Mouse (Mus musculus) heart, adult 2 months (tissue): ENCODE results near the gene Tenm4. TPM values are rescaled to one million over a fixed set of nuclear protein-coding genes. Genes with fewer than 3 reads are reported as not detected.

ENCODE experiments used
- DNase-seq, 2 experiments: peaks; one replicate each; pipeline ENCODE4 v3.0.0; 2021
- H3K27ac ChIP-seq: fragments of 200-600 bp; 2 replicates; pipeline ENCODE4 v1.8.1; 2022
- H3K27me3 ChIP-seq: fragments of 200-500 bp; 2 replicates; pipeline ENCODE4 v1.6.1; 2012; ENCODE audit warnings: mild to moderate bottlenecking, low read length, inconsistent platforms, mixed read lengths; ENCODE audit not compliant: control insufficient read depth, insufficient read depth
- H3K36me3 ChIP-seq: fragments of 200-500 bp; 2 replicates; pipeline ENCODE4 v1.6.1; 2012; ENCODE audit warnings: low read length, inconsistent platforms; ENCODE audit not compliant: control insufficient read depth, insufficient read depth
- H3K4me1 ChIP-seq: fragments of 200-500 bp; 2 replicates; pipeline ENCODE4 v1.6.1; 2011; ENCODE audit warnings: low read length; ENCODE audit not compliant: control insufficient read depth, insufficient read depth
- H3K4me3 ChIP-seq: fragments of 200-600 bp; 2 replicates; pipeline ENCODE4 v1.8.1; 2022
- H3K79me2 ChIP-seq: fragments of 200-500 bp; replicated peaks from 2 replicates; pipeline ENCODE4 v1.6.1; 2012; ENCODE audit warnings: mild to moderate bottlenecking, inconsistent platforms, low read length, moderate library complexity, mixed read lengths; ENCODE audit not compliant: control insufficient read depth, insufficient read depth
- H3K9ac ChIP-seq: fragments of 200-500 bp; 2 replicates; pipeline ENCODE4 v1.6.1; 2012; ENCODE audit warnings: low read depth, mild to moderate bottlenecking, control low read depth, inconsistent platforms, low read length, mixed read lengths
- CTCF ChIP-seq: fragments of 200-600 bp; IDR thresholded peaks from 2 replicates; pipeline ENCODE4 v1.8.1; 2022; ENCODE audit warnings: antibody characterized with exemption, mild to moderate bottlenecking, moderate library complexity
- EP300 ChIP-seq: fragments of 200-500 bp; IDR thresholded peaks from 2 replicates; pipeline ENCODE4 v1.6.1; 2011; ENCODE audit warnings: low read depth, low read length, control low read depth; ENCODE audit not compliant: insufficient read depth
- POLR2A ChIP-seq: fragments of 200-500 bp; IDR thresholded peaks from 2 replicates; pipeline ENCODE4 v1.6.1; 2011; ENCODE audit warnings: mild to moderate bottlenecking, low read depth, low read length, control low read depth; ENCODE audit not compliant: insufficient read depth
- WGBS: fragments of 180-500 bp; shearing (Covaris S2); methylation state at CpG from one replicate; pipeline ENCODE4 v1.1.7; 2018; 5-methylcytosine and 5-hydroxymethylcytosine counted together
- intact Hi-C: fragments of 180-260 bp; cut with DNase I; formaldehyde crosslinking; loops from one replicate; pipeline ENCODE4 v1.15.1; 2025
- polyA plus RNA-seq: library from polyadenylated mRNA; depleted of rRNA; stranded (reverse); fragments of >200 nt; gene quantifications from 2 replicates; pipeline ENCODE4 v1.2.3, GENCODE M21; 2012
- total RNA-seq, 2 experiments: library from RNA; stranded (reverse); gene quantifications; 2 replicates each; pipeline ENCODE4 v1.2.3; 2021

Gene Tenm4
- total and polyA plus RNA-seq, 3 experiments = 0.34 to 1.3 (median 0.74) TPM

DNA sequence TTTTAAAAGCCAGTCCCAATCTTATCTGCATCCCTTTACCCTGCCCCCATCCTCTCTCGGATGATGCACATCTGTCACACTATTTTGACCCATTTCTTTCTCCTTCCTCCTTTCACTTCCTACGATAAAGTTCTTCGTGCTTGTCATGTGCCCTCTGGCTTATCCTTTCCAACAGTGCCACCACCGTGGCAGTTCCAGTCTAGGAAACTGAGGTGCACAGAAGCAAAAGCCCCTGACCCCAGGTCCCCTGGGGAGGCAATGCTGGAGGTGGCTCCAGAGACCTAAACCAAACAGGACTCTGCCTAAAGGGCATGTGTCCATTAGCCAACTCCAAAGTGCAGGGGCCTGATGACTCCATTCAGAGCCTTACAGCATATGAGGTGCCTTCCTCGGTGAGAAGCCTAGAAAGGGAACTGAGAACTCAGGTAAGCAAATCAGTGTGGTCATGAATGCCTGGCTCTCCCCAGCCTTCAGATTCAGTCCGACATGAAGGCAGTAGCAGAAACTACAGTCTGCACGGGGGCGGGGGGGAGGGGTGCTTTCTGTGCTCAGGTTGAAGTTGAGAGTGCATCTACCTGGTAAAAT is 235.7 kb downstream of the Tenm4 start:
- Histone ChIP-seq H3K36me3 (no peaks in the 10 kb centered on the region), H3K27me3 (no peaks in the 10 kb centered on the region), H3K79me2 (no peaks in the 10 kb centered on the region), H3K4me3 (no peak overlapping the region), H3K9ac (no peak overlapping the region), H3K4me1 (no peaks in the 10 kb centered on the region), H3K27ac (no peak overlapping the region)
- intact Hi-C loops = no loop called here
- DNase-seq = no peak
- TF ChIP-seq CTCF (no peak), POLR2A (no peak), EP300 (no peak)
- 62% methylated on average over 8 of the region's 8 CpGs for WGBS

DNA sequence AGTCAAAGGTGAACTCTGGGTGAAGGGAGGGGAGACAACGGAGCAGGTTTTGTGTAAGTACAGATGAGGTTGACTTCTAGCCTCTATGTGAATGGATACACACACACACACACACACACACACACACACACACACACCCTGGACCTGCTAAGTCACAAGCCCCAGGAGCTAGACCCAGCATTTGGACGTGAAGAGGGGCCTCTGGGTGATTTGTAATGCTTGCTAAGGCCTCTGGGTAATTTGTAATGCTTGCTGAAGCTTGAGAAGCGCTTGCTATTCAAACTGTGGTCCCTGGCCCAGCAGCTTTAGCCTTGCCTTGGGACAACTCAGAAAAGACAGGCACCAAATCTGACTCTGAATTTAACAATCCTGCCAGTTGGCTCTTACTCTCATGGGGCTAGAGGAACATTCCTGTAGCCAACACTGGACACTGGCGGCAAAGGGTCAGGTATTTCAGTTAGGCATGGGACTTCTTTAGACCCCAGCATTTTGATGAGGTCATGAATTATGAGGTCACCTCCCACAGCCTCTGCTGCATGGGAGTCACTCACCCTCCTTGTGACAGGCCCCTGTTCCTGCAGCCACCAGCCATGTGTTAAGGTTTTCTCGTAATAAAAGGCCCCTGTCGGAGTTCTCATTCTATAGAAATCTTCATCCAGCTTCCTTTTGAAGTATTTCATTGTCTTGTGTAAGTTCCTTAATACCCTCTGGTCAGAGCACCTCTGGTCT is 237.3 kb downstream of the Tenm4 start:
- no peak for TF ChIP-seq EP300
- no peak for TF ChIP-seq CTCF
- no peak for TF ChIP-seq POLR2A
- Histone ChIP-seq H3K4me1 (no peaks in the 10 kb centered on the region), H3K4me3 (no peak overlapping the region), H3K27me3 (no peaks in the 10 kb centered on the region), H3K36me3 (no peaks in the 10 kb centered on the region), H3K9ac (no peak overlapping the region), H3K79me2 (no peaks in the 10 kb centered on the region), H3K27ac (no peak overlapping the region)
- WGBS = 91% methylated on average over 6 of the region's 6 CpGs
- intact Hi-C loops = no loop called here
- no peak for DNase-seq

DNA sequence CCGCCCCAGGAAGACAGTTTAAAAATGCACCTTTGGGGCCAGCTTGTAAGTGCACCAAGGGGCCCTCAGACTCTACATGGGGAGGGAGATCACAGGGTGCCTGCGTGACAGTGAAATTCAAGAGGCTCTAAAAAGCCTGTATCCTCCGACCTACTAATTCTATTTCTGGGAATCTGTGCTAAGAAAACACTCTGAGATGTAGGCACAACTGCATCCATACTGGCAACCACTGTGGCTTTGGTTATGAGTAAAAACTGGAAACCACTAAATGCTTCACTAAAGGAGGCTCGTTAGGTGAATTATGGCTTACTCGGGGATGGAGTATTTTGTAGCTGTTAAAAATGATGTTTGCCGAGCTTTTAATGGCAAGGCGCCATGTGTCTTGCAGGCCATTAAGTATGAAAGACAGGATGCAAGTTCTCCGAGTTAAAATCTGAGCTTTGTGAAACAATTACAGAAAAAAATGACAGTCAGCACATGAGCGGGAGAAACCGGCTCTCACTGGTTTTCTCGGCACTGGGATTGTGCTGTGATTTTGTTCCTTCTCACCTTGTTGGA is 238.4 kb downstream of the Tenm4 start:
- Histone ChIP-seq H3K27ac (no peak overlapping the region), H3K4me1 (peaks cover 3% of the 10 kb centered on the region; the same call in 1 of the 2 replicates), H3K4me3 (no peak overlapping the region), H3K9ac (no peak overlapping the region), H3K36me3 (no peaks in the 10 kb centered on the region), H3K79me2 (no peaks in the 10 kb centered on the region), H3K27me3 (no peaks in the 10 kb centered on the region)
- no peak for TF ChIP-seq EP300
- no peak for TF ChIP-seq POLR2A
- TF ChIP-seq CTCF = no peak
- intact Hi-C loops = no loop called here
- 78% methylated on average over 11 of the region's 11 CpGs for WGBS
- DNase-seq = no peak

DNA sequence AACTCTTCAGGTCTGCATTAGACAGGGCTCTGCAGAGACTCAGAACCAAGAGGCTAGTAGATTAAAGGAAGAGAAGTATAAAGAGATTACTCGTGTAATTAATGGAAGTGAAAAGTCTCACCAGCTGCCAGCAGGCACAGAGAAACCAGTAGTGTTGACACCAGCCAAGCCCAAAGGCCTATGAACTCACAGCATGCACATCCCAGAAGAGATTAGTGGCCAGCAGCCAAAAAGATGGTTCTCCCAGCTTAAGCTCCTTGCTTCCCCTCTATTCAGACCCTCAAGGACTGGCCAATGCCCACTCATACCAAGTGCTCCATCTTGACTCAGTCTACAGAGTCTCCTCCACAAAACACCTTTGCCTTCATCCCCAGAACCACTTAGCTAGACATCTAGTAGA is 242.8 kb downstream of the Tenm4 start:
- intact Hi-C loops = no loop called here
- H3K27me3 ChIP-seq = no peaks in the 10 kb centered on the region

DNA sequence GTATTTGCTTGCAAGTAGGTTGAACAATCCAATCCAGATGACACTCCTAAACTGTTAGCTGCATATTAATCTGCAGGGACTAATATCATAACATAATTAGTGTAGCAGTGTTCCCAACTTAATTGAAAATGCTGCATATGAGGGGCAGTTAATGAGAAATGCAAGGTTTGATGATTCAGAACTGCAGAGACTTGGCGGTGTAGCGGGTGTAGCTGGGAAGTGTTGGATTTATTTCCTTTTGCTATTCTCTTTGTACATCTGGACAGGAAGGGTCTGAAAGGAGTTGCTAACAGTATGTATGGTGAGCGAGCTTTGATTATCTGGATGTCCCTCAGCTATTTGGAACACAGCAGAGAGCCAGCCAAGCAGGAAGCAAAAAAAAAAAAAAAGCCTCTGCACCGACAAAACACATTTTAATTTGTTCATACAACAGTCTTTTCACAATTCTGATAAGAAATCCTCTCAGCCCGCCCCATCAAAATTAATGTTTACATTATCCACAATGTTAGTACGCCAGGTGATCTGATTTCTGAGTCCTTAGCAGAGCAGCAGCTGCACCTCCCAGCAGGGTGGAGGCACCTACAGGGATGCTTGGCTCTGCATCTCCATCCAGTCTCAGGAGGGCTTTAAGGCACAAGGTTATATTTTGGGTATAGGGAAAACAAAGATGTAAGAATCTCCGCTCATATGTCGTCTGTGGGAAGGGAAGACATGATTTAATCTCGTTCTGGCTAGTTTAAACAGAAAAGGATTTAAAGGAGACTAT is 243.4 kb downstream of the Tenm4 start:
- no peak overlapping the region for H3K9ac ChIP-seq
- H3K4me1 ChIP-seq = peaks cover 4% of the 10 kb centered on the region
- DNase-seq = no peak
- no peak for TF ChIP-seq POLR2A
- TF ChIP-seq CTCF = no peak
- no peak for TF ChIP-seq EP300
- H3K79me2 ChIP-seq = no peaks in the 10 kb centered on the region
- no peaks in the 10 kb centered on the region for H3K27me3 ChIP-seq
- no peak overlapping the region for H3K27ac ChIP-seq
- H3K4me3 ChIP-seq = no peak overlapping the region
- no peaks in the 10 kb centered on the region for H3K36me3 ChIP-seq
- intact Hi-C loops = loop anchor here (5.0 kb wide), 1 partner anchor 88 kb away; no protein-coding TSS in a partner anchor
- 33% methylated on average over 9 of the region's 9 CpGs for WGBS

More for the DNA sequence above, 242.8 kb downstream of the Tenm4 start:
- Histone ChIP-seq H3K4me1 (peaks cover 4% of the 10 kb centered on the region), H3K9ac (no peak overlapping the region), H3K4me3 (no peak overlapping the region), H3K27ac (no peak overlapping the region), H3K36me3 (no peaks in the 10 kb centered on the region), H3K79me2 (no peaks in the 10 kb centered on the region)
- no peak for TF ChIP-seq EP300
- no peak for TF ChIP-seq POLR2A
- no peak for TF ChIP-seq CTCF
- DNase-seq = no peak
- WGBS = 21% methylated on average over 1 of the region's 1 CpGs
